Mouse (Mus musculus) cerebellum, adult 11-12 months (tissue): Measurements from ENCODE around the gene Sema4g.
"Not testable (repeated sequence)": the region's sequence is repeated elsewhere in the genome, so short reads cannot be mapped to it uniquely, and the experiment has no call there.

Source experiments
- DNase-seq: peaks from one replicate; pipeline ENCODE4 v3.0.0; 2022

Gene Sema4g

GRCm38 (mm10) chr19:45026958-45027670 lies 38.2 kb downstream of the Sema4g start:
- DNase-seq: peak; percentile 29

- peak; percentile 51 for DNase-seq
Measured at GRCm38 (mm10) chr19:45027848-45028247, 38.9 kb downstream of the Sema4g start.

GRCm38 (mm10) chr19:45028746-45029145 lies 39.8 kb downstream of the Sema4g start:
- peak; percentile 41 for DNase-seq

- DNase-seq: peak; percentile 51
Measured at GRCm38 (mm10) chr19:45029571-45029970, 40.7 kb downstream of the Sema4g start.

- peak; percentile 78 for DNase-seq
Measured at GRCm38 (mm10) chr19:45030111-45030510, 41.2 kb downstream of the Sema4g start.

- DNase-seq: peak; percentile 87
Measured at GRCm38 (mm10) chr19:45030746-45031693, 42.1 kb downstream of the Sema4g start.

- DNase-seq: peak; percentile 79
Measured at GRCm38 (mm10) chr19:45031780-45032179, 42.9 kb downstream of the Sema4g start.

- DNase-seq: peak; percentile 58
Measured at GRCm38 (mm10) chr19:45032570-45033332, 43.9 kb downstream of the Sema4g start.

- peak; percentile 37 for DNase-seq
Measured at GRCm38 (mm10) chr19:45036867-45037266, 48.0 kb downstream of the Sema4g start.

- DNase-seq: not testable (repeated sequence)
Measured at GRCm38 (mm10) chr19:45038198-45038597, 49.3 kb downstream of the Sema4g start.

- no peak for DNase-seq
Measured at GRCm38 (mm10) chr19:45040214-45040613, 51.3 kb downstream of the Sema4g start.

GRCm38 (mm10) chr19:45044389-45044927 lies 55.6 kb downstream of the Sema4g start:
- no peak for DNase-seq

- DNase-seq: peak; percentile 52
Measured at GRCm38 (mm10) chr19:45045236-45045635, 56.3 kb downstream of the Sema4g start.

GRCm38 (mm10) chr19:45045651-45046050 lies 56.8 kb downstream of the Sema4g start, which contains the start of gene Pdzd7:
Gene Pdzd7, minus strand, starts transcription at chr19:45045717.
- DNase-seq: no peak

- peak; percentile 96 for DNase-seq
Measured at GRCm38 (mm10) chr19:45046523-45047321, 57.8 kb downstream of the Sema4g start.

GRCm38 (mm10) chr19:45047417-45047934 lies 58.6 kb downstream of the Sema4g start, which contains the start of gene Sfxn3:
Gene Sfxn3, plus strand, starts transcription at chr19:45047503.
- peak; percentile 96 for DNase-seq

GRCm38 (mm10) chr19:45047935-45048643 lies 59.2 kb downstream of the Sema4g start:
- peak; percentile 77 for DNase-seq

GRCm38 (mm10) chr19:45048644-45049365 lies 59.9 kb downstream of the Sema4g start:
- peak; percentile 30 for DNase-seq

GRCm38 (mm10) chr19:45049523-45049922 lies 60.6 kb downstream of the Sema4g start:
- peak; percentile 70 for DNase-seq
